In the genomic region with DNA sequence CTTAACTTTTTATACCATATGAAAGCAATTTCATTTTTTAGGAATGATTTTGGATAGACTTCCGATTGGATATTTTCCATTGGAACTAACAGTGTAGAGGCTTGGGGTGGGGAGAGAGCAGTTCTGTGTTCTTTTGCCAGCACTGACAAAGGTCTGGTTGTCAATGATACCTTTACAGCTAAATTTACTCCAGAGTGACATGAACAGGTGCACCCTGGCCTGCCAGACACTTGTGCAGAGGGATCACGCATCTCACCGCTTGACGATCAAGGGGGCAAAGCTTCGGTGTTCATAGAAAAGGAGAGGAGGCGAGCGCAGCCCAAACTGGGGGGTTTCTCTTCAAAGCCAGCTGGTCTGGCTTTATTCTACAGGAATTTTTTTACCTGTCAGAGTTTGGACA, we compare ENCODE assay signal across 8 mouse cellular contexts. TPM values are rescaled to one million over a fixed set of nuclear protein-coding genes. Genes with fewer than 3 reads are reported as not detected.
A peak's percentile ranks its signal among the peaks of the same experiment; 100 is the strongest.
DNase-seq lines count a peak whose midpoint lies in the region; ATAC-seq and TF ChIP-seq lines count a peak whose summit lies in the region.

A gene (plus strand): TSS at position 116 of the 400 bp plus-strand sequence.

- H3K4me3 ChIP-seq in layer of hippocampus, adult 2 months, result peak within 1 kb of the TSS; percentile 35
- H3K4me3 ChIP-seq in forebrain, embryonic 13.5 days, result no peak within 1 kb of the TSS
- no peak within 1 kb of the TSS for H3K4me3 ChIP-seq in small intestine, adult 2 months (ENCODE audit: low read depth, low read length)

- no peak within 1 kb of the TSS for H3K4me2 ChIP-seq in forebrain, embryonic 13.5 days

- H3K36me3 ChIP-seq in forebrain, embryonic 13.5 days (ENCODE audit: poor library complexity, severe bottlenecking), result no peaks in the 10 kb centered on the region
- H3K36me3 ChIP-seq in small intestine, adult 2 months (ENCODE audit: control insufficient read depth, insufficient read depth, low read length), result no peaks in the 10 kb centered on the region

- H3K4me1 ChIP-seq in forebrain, embryonic 13.5 days, result no peaks in the 10 kb centered on the region
- H3K4me1 ChIP-seq in small intestine, adult 2 months (ENCODE audit: control insufficient read depth, insufficient read depth, insufficient read length, low read length), result no peaks in the 10 kb centered on the region

- no peaks in the 10 kb centered on the region for H3K27me3 ChIP-seq in forebrain, embryonic 13.5 days
- H3K27me3 ChIP-seq in small intestine, adult 2 months (ENCODE audit: control insufficient read depth, insufficient read depth, low read length), result no peaks in the 10 kb centered on the region

- H3K9me3 ChIP-seq in forebrain, embryonic 13.5 days (replicated peaks), result no peaks in the 10 kb centered on the region

- no peak for DNase-seq in layer of hippocampus, adult 2 months (ENCODE audit: low spot score in 2 of 2)
- DNase-seq in layer of hippocampus, adult 9-10 months (ENCODE audit: low spot score), result no peak
- DNase-seq in heart, postnatal 4 days, result no peak
- peak; percentile 5 for DNase-seq in liver
- DNase-seq in natural killer cell, adult 2 months (ENCODE audit: low spot score in 2 of 2), result no peak
- no peak for DNase-seq in spleen, postnatal 14 days (ENCODE audit: low spot score in 2 of 2)

- TF ChIP-seq POLR2A in small intestine, adult 2 months (IDR thresholded peaks at IDR 0.05; ENCODE audit: low read depth, low read length), result no peak

- ATAC-seq in forebrain, embryonic 13.5 days, result no peak

- peak within 1 kb of the TSS; percentile 62; the same call in 1 of the 2 replicates for H3K27ac ChIP-seq in layer of hippocampus, adult 2 months
- H3K27ac ChIP-seq in forebrain, embryonic 13.5 days, result no peak within 1 kb of the TSS
- H3K27ac ChIP-seq in small intestine, adult 2 months (ENCODE audit: insufficient read depth, low read depth, low read length), result no peak within 1 kb of the TSS

- H3K9ac ChIP-seq in forebrain, embryonic 13.5 days, result no peak within 1 kb of the TSS

- 86% methylated on average over 7 of the region's 7 CpGs for WGBS in forebrain, embryonic 13.5 days
- 88% methylated on average over 7 of the region's 7 CpGs for WGBS in small intestine, adult 2 months

- TF ChIP-seq CTCF in layer of hippocampus, adult 2 months (conservative IDR thresholded peaks at IDR 0.05), result no peak
- no peak for TF ChIP-seq CTCF in small intestine, adult 2 months (IDR thresholded peaks at IDR 0.05; ENCODE audit: extremely low read depth, insufficient read length, insufficient replicate concordance, low read depth, low read length)

RNA-seq across cellular contexts. Expression of the gene that starts here (rescaled TPM):
- 100 to 1,000 TPM; 119 to 131 TPM for total RNA-seq in layer of hippocampus, adult 2 months (2021)
- 58.2 and 60.4 TPM in 2 replicates for polyA plus RNA-seq in forebrain, embryonic 13.5 days (2015; fragmentation: Nextera tagmentation; extraction: Ambion mirVana)
- 100 to 1,000 TPM; 108 to 116 TPM for total RNA-seq in heart, postnatal 4 days (2021)
- 5.3 and 13.1 TPM in 2 replicates for polyA plus RNA-seq in small intestine, adult 2 months (2012; rRNA removed)
